Mouse (Mus musculus) left cerebral cortex, adult 2 months (tissue): ENCODE results near the gene Mark3. TPM values are rescaled to one million over a fixed set of nuclear protein-coding genes. Genes with fewer than 3 reads are reported as not detected.
A peak's percentile ranks its signal among the peaks of the same experiment; 100 is the strongest.

Experiments used
- DNase-seq, 2 experiments: peaks; one replicate each; pipeline ENCODE4 v3.0.0; 2021 to 2022; ENCODE audit warnings: low spot score in 2 of 2, mixed read lengths in 1 of 2; ENCODE audit errors: extremely low spot score in 1 of 2
- H3K27ac ChIP-seq: fragments of 200-600 bp; 2 replicates; pipeline ENCODE4 v1.8.1; 2022
- H3K4me3 ChIP-seq: fragments of 200-600 bp; 2 replicates; pipeline ENCODE4 v1.8.1; 2022
- CTCF ChIP-seq: fragments of 200-600 bp; IDR thresholded peaks from 2 replicates; pipeline ENCODE4 v1.8.1; 2022; ENCODE audit warnings: antibody characterized with exemption, mild to moderate bottlenecking, moderate library complexity
- intact Hi-C: fragments of 180-260 bp; cut with DNase I; formaldehyde crosslinking; loops from one replicate; pipeline ENCODE4 v1.15.1; 2025
- total RNA-seq, 2 experiments: library from RNA; stranded (reverse); gene quantifications; 2 replicates each; pipeline ENCODE4 v1.2.3; 2021

Gene Mark3
- total RNA-seq, 2 experiments from 2014 or later: 102 TPM

- TF ChIP-seq CTCF: no peak
- no peak for DNase-seq
- peak overlapping the region; percentile 82 for H3K4me3 ChIP-seq
- intact Hi-C loops: no loop called here
- no peak overlapping the region for H3K27ac ChIP-seq
Measured at GRCm38 (mm10) chr12:111678997-111679396, 104.7 kb downstream of the Mark3 start.

- no peak for TF ChIP-seq CTCF
- H3K27ac ChIP-seq: peak overlapping the region; percentile 73
- intact Hi-C loops: no loop called here
Measured at GRCm38 (mm10) chr12:111680661-111681060, 106.3 kb downstream of the Mark3 start.

GRCm38 (mm10) chr12:111681305-111681704 lies 107.0 kb downstream of the Mark3 start:
- no peak for TF ChIP-seq CTCF
- DNase-seq: no peak
- Histone ChIP-seq H3K27ac (peak overlapping the region; percentile 73), H3K4me3 (no peak overlapping the region)
- intact Hi-C loops: no loop called here

More at GRCm38 (mm10) chr12:111680661-111681060, 106.3 kb downstream of the Mark3 start:
- DNase-seq: no peak
- H3K4me3 ChIP-seq: no peak overlapping the region

- Histone ChIP-seq H3K4me3 (no peak overlapping the region), H3K27ac (peak overlapping the region; percentile 73)
- peak in 1 of 2 experiments; percentile 46 for DNase-seq
- no peak for TF ChIP-seq CTCF
- intact Hi-C loops: no loop called here
Measured at GRCm38 (mm10) chr12:111682003-111682402, 107.7 kb downstream of the Mark3 start.

GRCm38 (mm10) chr12:111682806-111683205 lies 108.5 kb downstream of the Mark3 start:
- no peak for DNase-seq
- no peak for TF ChIP-seq CTCF
- intact Hi-C loops: no loop called here
- peak overlapping the region; percentile 6; the same call in 1 of the 2 replicates for H3K27ac ChIP-seq
- no peak overlapping the region for H3K4me3 ChIP-seq

- no peak for TF ChIP-seq CTCF
- intact Hi-C loops: no loop called here
- DNase-seq: peak in 1 of 2 experiments; percentile 24
- H3K4me3 ChIP-seq: no peak overlapping the region
- peak overlapping the region; percentile 94 for H3K27ac ChIP-seq
Measured at GRCm38 (mm10) chr12:111686390-111686789, 112.1 kb downstream of the Mark3 start.

GRCm38 (mm10) chr12:111687350-111688068 lies 113.2 kb downstream of the Mark3 start:
- peak in 1 of 2 experiments; percentile 60 for DNase-seq
- TF ChIP-seq CTCF: no peak
- intact Hi-C loops: no loop called here
- Histone ChIP-seq H3K27ac (peak overlapping the region; percentile 94), H3K4me3 (no peak overlapping the region)

GRCm38 (mm10) chr12:111688069-111688428 lies 113.7 kb downstream of the Mark3 start:
- intact Hi-C loops: no loop called here
- DNase-seq: peak in 1 of 2 experiments; percentile 16
- H3K4me3 ChIP-seq: no peak overlapping the region
- no peak for TF ChIP-seq CTCF
- H3K27ac ChIP-seq: peak overlapping the region; percentile 94

GRCm38 (mm10) chr12:111689426-111689825 lies 115.1 kb downstream of the Mark3 start:
- Histone ChIP-seq H3K27ac (no peak overlapping the region), H3K4me3 (no peak overlapping the region)
- TF ChIP-seq CTCF: no peak
- intact Hi-C loops: no loop called here
- no peak for DNase-seq

- peak in 1 of 2 experiments; percentile 38 for DNase-seq
Measured at GRCm38 (mm10) chr12:111691346-111691872, 117.1 kb downstream of the Mark3 start.

GRCm38 (mm10) chr12:111692899-111693298 lies 118.6 kb downstream of the Mark3 start:
- no peak for DNase-seq
- Histone ChIP-seq H3K27ac (peak overlapping the region; percentile 91), H3K4me3 (no peak overlapping the region)
- TF ChIP-seq CTCF: no peak
- intact Hi-C loops: no loop called here

More at GRCm38 (mm10) chr12:111691346-111691872, 117.1 kb downstream of the Mark3 start:
- H3K27ac ChIP-seq: peak overlapping the region; percentile 68
- TF ChIP-seq CTCF: peak; percentile 3
- no peak overlapping the region for H3K4me3 ChIP-seq
- intact Hi-C loops: no loop called here
